In the genomic region with DNA sequence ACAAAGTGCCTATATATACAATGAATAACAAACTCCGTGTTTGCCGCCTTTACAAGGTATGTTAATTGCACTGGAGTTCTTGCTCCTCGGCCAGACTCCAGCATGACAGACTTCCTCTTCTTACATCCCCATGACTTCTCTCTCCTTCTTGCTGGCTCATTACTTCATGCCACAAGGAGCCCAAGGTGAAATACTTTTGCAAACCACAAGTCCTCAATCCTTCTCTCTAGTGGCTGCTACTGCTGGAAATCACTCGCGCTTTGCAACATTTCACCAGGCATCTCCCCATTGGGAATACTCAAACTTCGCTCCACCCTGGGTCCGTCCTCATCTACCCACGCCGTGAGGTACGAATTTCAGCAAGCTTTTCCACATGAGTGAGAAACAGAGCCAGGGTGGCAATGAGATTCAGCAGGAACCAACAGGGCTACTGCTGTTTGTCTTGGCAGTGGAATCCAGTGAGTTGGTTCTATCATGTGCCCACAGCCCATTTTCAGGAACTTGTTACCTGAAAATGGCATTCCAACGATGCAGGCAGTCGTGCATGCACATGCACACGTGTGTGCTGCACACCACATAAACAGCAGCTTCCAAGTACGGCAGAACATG, we compare ENCODE assay signal across 21 mouse cellular contexts.
A peak's percentile ranks its signal among the peaks of the same experiment; 100 is the strongest.
DNase-seq lines count a peak whose midpoint lies in the region; ATAC-seq and TF ChIP-seq lines count a peak whose summit lies in the region.
"Had no signal": no experiment of that assay in that cellular context is flagged by ENCODE, and none has a peak within 500 bp of the region (broad histone marks: within the 10 kb centered on the region; RNA-seq: fewer than 3 reads in every experiment).

No protein-coding gene starts in this region.

- H3K9ac ChIP-seq in kidney, embryonic 16.5 days (replicated peaks; ENCODE audit: low read length): no peak overlapping the region
- H3K9ac ChIP-seq: forebrain, embryonic 12.5 days; hindbrain, embryonic 12.5 days; midbrain, embryonic 13.5 days; neural tube, embryonic 13.5 days had no signal

- H3K36me3 ChIP-seq in kidney, embryonic 16.5 days (ENCODE audit: insufficient read depth, low read length): no peaks in the 10 kb centered on the region
- H3K36me3 ChIP-seq: forebrain, embryonic 12.5 days; hindbrain, embryonic 12.5 days; midbrain, embryonic 13.5 days; neural tube, embryonic 13.5 days had no signal

- no peak for ATAC-seq in kidney, embryonic 16.5 days (ENCODE audit: low FRiP score, low TSS enrichment)
- ATAC-seq in Patski: peak; percentile 68
- ATAC-seq in granulocyte monocyte progenitor cell, adult 5-6 weeks (replicated peaks; ENCODE audit: poor library complexity, severe bottlenecking): peak; percentile 30; the same call in 1 of the 2 replicates
- ATAC-seq: activated CD4-positive, CD25-positive, alpha-beta regulatory T cell, adult 4 months; CD4-positive, CD25-positive, alpha-beta regulatory T cell, adult 4 months; midbrain, embryonic 13.5 days had no signal

- in situ Hi-C loops in Patski (cut with MboI; ENCODE audit: low pct_unique_long_range_greater_than_20kb): no loop called here

- WGBS in kidney, embryonic 16.5 days: 72% methylated on average over 14 of the region's 14 CpGs

- H3K4me2 ChIP-seq in kidney, embryonic 16.5 days (replicated peaks; ENCODE audit: low read depth, low read length): no peak overlapping the region
- H3K4me2 ChIP-seq: forebrain, embryonic 12.5 days; heart, embryonic 11.5 days; hindbrain, embryonic 12.5 days; midbrain, embryonic 13.5 days; neural tube, embryonic 13.5 days had no signal

- no peaks in the 10 kb centered on the region for H3K27me3 ChIP-seq in kidney, embryonic 16.5 days (ENCODE audit: insufficient read depth, low read length)
- H3K27me3 ChIP-seq in Patski: no peaks in the 10 kb centered on the region
- H3K27me3 ChIP-seq: forebrain, embryonic 12.5 days; hindbrain, embryonic 12.5 days; midbrain, embryonic 13.5 days; neural tube, embryonic 13.5 days had no signal

- TF ChIP-seq CTCF in Patski (IDR thresholded peaks at IDR 0.05): no peak

- POLR2A ChIA-PET in Patski (lab: Charles Lee): interaction anchor here (1.1 to 1.5 kb wide), 2 partner anchors 12 to 61 kb away, joined by 3 to 6 read pairs; no protein-coding TSS in a partner anchor

- H3K4me3 ChIP-seq in kidney, embryonic 16.5 days (ENCODE audit: low read length): no peak overlapping the region
- H3K4me3 ChIP-seq: forebrain, embryonic 12.5 days; gastrocnemius, adult 2 months; hindbrain, embryonic 12.5 days; midbrain, embryonic 13.5 days; neural tube, embryonic 13.5 days had no signal

- CTCF ChIA-PET in Patski (lab: Charles Lee): interaction anchor here (1.3 to 1.9 kb wide), 2 partner anchors 9 to 13 kb away, joined by 3 to 5 read pairs; no protein-coding TSS in a partner anchor

- no peaks in the 10 kb centered on the region for H3K9me3 ChIP-seq in kidney, embryonic 16.5 days (ENCODE audit: low read length)
- H3K9me3 ChIP-seq: forebrain, embryonic 12.5 days; hindbrain, embryonic 12.5 days; midbrain, embryonic 13.5 days; neural tube, embryonic 13.5 days had no signal

- DNase-seq in kidney, adult 9 months: peak; percentile 42
- DNase-seq in Patski (ENCODE audit: low read depth, low spot score): peak; percentile 53
- DNase-seq in lung, postnatal 36 days: peak; percentile 42
- no peak for DNase-seq in cerebellum, adult 9-11 months
- no peak for DNase-seq in natural killer cell, adult 2 months (ENCODE audit: low spot score in 2 of 2)
- DNase-seq: adrenal gland, postnatal 14 days; cerebellum, adult 11 months; gastrocnemius, adult 2 months; heart, postnatal 10 days; liver; right cerebral cortex, adult 18-20 months had no signal

- no peak overlapping the region for H3K27ac ChIP-seq in kidney, embryonic 16.5 days (ENCODE audit: low read length)
- H3K27ac ChIP-seq: forebrain, embryonic 12.5 days; gastrocnemius, adult 2 months; hindbrain, embryonic 12.5 days; midbrain, embryonic 13.5 days; neural tube, embryonic 13.5 days; stomach, postnatal 0 days had no signal

- peaks cover 22% of the 10 kb centered on the region for H3K4me1 ChIP-seq in kidney, embryonic 16.5 days (ENCODE audit: insufficient read depth, low read length)
- H3K4me1 ChIP-seq: hindbrain, embryonic 12.5 days; midbrain, embryonic 13.5 days had no signal

Comparison
In these comparisons a context has a peak if more than half of its experiments do, and no peak if none do; other contexts are left out.
1. DNase-seq: peak in kidney, adult 9 months (single experiment), Patski (single experiment) and lung, postnatal 36 days (single experiment); none in cerebellum, adult 9-11 months (single experiment) and natural killer cell, adult 2 months (0 of 2).